Mouse (Mus musculus) erythroblast, embryonic 14.5 days (primary cell): ENCODE data around the gene Pla2g2f.

ENCODE experiments used
- GATA1 ChIP-seq: IDR thresholded peaks from 2 replicates; pipeline ENCODE4 v1.6.1; 2012; ENCODE audit warnings: low read length, inconsistent platforms, mixed read lengths
- TAL1 ChIP-seq: IDR thresholded peaks from 3 replicates; pipeline ENCODE4 v1.6.1; 2012; ENCODE audit warnings: low read length, inconsistent platforms, mixed read lengths

DNA sequence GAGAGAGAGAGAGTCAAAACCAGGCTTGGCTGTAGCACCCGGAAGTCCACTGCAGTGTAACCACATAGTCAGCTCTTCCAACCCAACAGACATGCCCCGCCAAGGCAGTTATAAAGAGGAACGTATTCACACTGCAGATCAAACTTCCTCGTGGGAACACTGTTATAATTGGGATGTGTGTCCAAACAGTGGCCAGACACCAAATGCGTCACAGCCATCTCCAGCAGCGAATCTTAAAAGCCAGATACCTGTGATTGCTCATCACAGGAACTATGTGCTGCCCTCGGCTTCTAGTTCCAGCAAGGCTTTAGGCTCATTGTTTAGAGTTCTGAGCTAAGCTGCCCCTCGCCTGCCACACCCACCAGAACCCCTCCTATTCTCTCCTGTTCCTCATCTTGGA lies 54.9 kb downstream of the Pla2g2f start:
- TF ChIP-seq TAL1, result no peak
- TF ChIP-seq GATA1, result no peak
